Mouse (Mus musculus) lung, adult 2 months (tissue): ENCODE results near the gene Vmn1r4. TPM values are rescaled to one million over a fixed set of nuclear protein-coding genes. Genes with fewer than 3 reads are reported as not detected.

ENCODE experiments used
- DNase-seq: peaks from one replicate; pipeline ENCODE4 v3.0.0; 2022
- H3K4me1 ChIP-seq: fragments of 200-500 bp; 2 replicates; pipeline ENCODE4 v1.6.1; 2011; ENCODE audit warnings: low read length; ENCODE audit not compliant: control insufficient read depth, insufficient read depth
- H3K4me3 ChIP-seq: fragments of 200-500 bp; replicated peaks from 2 replicates; pipeline ENCODE3; 2011; ENCODE audit warnings: low read depth, mild to moderate bottlenecking, control low read depth, low read length; ENCODE audit errors: extremely low read depth
- CTCF ChIP-seq: fragments of 200-500 bp; IDR thresholded peaks from 2 replicates; pipeline ENCODE4 v1.5.1; 2011; ENCODE audit warnings: mild to moderate bottlenecking, low read length, control low read depth; ENCODE audit not compliant: insufficient read depth
- POLR2A ChIP-seq: fragments of 200-500 bp; IDR thresholded peaks from 2 replicates; pipeline ENCODE4 v1.6.1; 2011; ENCODE audit warnings: low read depth, mild to moderate bottlenecking, control low read depth, low read length, borderline replicate concordance; ENCODE audit errors: extremely low read depth
- WGBS: fragments of 180-500 bp; shearing (Covaris S2); methylation state at CpG from one replicate; pipeline ENCODE4 v1.1.7; 2018; 5-methylcytosine and 5-hydroxymethylcytosine counted together
- polyA plus RNA-seq: library from polyadenylated mRNA; depleted of rRNA; stranded (reverse); fragments of >200 nt; gene quantifications from 2 replicates; pipeline ENCODE4 v1.2.3, GENCODE M21; 2012

The Vmn1r4 gene
- polyA plus RNA-seq, 1 experiment, result 0.05 TPM

- Histone ChIP-seq H3K4me3 (no peak overlapping the region), H3K4me1 (no peaks in the 10 kb centered on the region)
- no peak for TF ChIP-seq POLR2A
- TF ChIP-seq CTCF, result no peak
- WGBS, result 86% methylated on average over 2 of the region's 2 CpGs
- no peak for DNase-seq
Observed at GRCm38 (mm10) chr6:56910910-56911309, 12.9 kb upstream of the Vmn1r4 start.

GRCm38 (mm10) chr6:56913092-56913858 lies 10.5 kb upstream of the Vmn1r4 start:
- Histone ChIP-seq H3K4me1 (peaks cover 12% of the 10 kb centered on the region), H3K4me3 (no peak overlapping the region)
- 63% methylated on average over 2 of the region's 2 CpGs for WGBS
- DNase-seq, result no peak
- TF ChIP-seq POLR2A (no peak), CTCF (no peak)

GRCm38 (mm10) chr6:56916279-56916678 lies 7.5 kb upstream of the Vmn1r4 start:
- Histone ChIP-seq H3K4me3 (no peak overlapping the region), H3K4me1 (peaks cover 13% of the 10 kb centered on the region)
- WGBS, result 35% methylated on average over 2 of the region's 2 CpGs
- TF ChIP-seq CTCF (no peak), POLR2A (no peak)
- DNase-seq, result no peak

GRCm38 (mm10) chr6:56917578-56918368 lies 6.0 kb upstream of the Vmn1r4 start:
- DNase-seq, result no peak
- Histone ChIP-seq H3K4me1 (peaks cover 13% of the 10 kb centered on the region), H3K4me3 (no peak overlapping the region)
- 39% methylated on average over 12 of the region's 12 CpGs for WGBS
- TF ChIP-seq POLR2A (no peak), CTCF (no peak)

GRCm38 (mm10) chr6:56919330-56920044 lies 4.3 kb upstream of the Vmn1r4 start:
- WGBS, result 67% methylated on average over 7 of the region's 7 CpGs
- TF ChIP-seq POLR2A (no peak), CTCF (no peak)
- no peak overlapping the region for H3K4me3 ChIP-seq
- peaks cover 13% of the 10 kb centered on the region for H3K4me1 ChIP-seq
- DNase-seq, result no peak

GRCm38 (mm10) chr6:56920222-56921092 lies 3.4 kb upstream of the Vmn1r4 start:
- WGBS, result 53% methylated on average over 12 of the region's 12 CpGs
- TF ChIP-seq CTCF, result no peak
- Histone ChIP-seq H3K4me1 (peaks cover 13% of the 10 kb centered on the region), H3K4me3 (no peak overlapping the region)
- no peak for DNase-seq

- WGBS, result under 1% methylated on average over 25 of the region's 25 CpGs
- DNase-seq, result no peak
- Histone ChIP-seq H3K4me3 (peak overlapping the region; percentile 100), H3K4me1 (peaks cover 2% of the 10 kb centered on the region; the same call in 1 of the 2 replicates)
- no peak for TF ChIP-seq CTCF
- no peak for TF ChIP-seq POLR2A
Observed at GRCm38 (mm10) chr6:56923331-56923725, 487 bp upstream of the Vmn1r4 start.

GRCm38 (mm10) chr6:56931648-56932415 lies 8.0 kb downstream of the Vmn1r4 start:
- TF ChIP-seq CTCF, result no peak
- no peak for TF ChIP-seq POLR2A

More at GRCm38 (mm10) chr6:56931648-56932415, 8.0 kb downstream of the Vmn1r4 start:
- WGBS, result 58% methylated on average over 4 of the region's 4 CpGs
- no peak for DNase-seq
- no peak overlapping the region for H3K4me3 ChIP-seq
- H3K4me1 ChIP-seq, result no peaks in the 10 kb centered on the region
